Mouse (Mus musculus) mouse embryonic stem cell (cell line): ENCODE results near the gene Slc22a14.

Source experiments
- in situ Hi-C, 2 experiments: fragments of 300-500 bp; cut with MboI; formaldehyde crosslinking; loops; 1 replicate in 1 of 2; 3 replicates in 1 of 2; pipeline ENCODE4 v1.14.3; 2019 to 2020; ENCODE audit warnings: low sequenced_read_pairs in 2 of 2, low pct_unique_long_range_greater_than_20kb in 1 of 2, mixed read lengths in 1 of 2; ENCODE audit not compliant: unreplicated experiment in 1 of 2

Slc22a14 gene

DNA sequence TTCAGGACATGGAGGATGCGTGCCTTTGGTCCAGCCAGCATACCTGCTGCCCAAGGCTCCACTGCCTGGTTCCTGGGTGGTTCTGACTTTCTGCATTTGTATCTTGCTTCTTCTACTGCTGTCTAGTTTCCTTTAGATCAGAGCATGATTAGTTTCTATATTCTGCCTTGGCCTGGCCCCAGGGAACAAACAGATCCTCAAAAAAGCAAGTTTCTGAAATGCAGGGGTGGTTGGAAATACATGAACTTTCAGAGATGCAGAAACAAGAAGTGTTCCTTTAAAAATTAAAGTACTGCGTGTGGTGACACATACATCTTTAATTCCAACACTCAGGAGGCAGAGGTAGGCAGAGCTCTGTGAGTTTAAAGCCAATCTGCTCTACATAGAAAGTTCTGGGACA is 30.5 kb downstream of the Slc22a14 start:
- in situ Hi-C loops, result no loop called here

DNA sequence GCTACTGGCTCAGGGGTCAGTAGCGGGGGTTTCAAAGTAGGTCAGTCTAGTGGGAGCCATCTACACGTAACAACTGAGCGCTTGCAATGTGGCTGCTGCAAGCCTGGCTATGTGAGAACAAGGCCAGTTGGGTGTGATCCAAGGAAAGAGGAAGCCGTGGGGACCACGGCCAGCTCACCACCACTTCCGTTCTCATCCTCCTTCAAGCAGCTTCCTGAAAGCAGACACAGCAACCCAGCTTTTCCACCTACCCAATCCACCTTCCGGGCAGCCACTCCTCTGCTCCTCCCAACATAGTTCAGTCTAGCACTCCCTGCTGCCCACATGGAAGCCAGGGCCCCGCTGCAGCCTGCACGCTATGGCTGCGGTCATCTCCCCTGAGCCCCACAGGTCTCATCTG is 31.0 kb downstream of the Slc22a14 start:
- in situ Hi-C loops, result no loop called here

DNA sequence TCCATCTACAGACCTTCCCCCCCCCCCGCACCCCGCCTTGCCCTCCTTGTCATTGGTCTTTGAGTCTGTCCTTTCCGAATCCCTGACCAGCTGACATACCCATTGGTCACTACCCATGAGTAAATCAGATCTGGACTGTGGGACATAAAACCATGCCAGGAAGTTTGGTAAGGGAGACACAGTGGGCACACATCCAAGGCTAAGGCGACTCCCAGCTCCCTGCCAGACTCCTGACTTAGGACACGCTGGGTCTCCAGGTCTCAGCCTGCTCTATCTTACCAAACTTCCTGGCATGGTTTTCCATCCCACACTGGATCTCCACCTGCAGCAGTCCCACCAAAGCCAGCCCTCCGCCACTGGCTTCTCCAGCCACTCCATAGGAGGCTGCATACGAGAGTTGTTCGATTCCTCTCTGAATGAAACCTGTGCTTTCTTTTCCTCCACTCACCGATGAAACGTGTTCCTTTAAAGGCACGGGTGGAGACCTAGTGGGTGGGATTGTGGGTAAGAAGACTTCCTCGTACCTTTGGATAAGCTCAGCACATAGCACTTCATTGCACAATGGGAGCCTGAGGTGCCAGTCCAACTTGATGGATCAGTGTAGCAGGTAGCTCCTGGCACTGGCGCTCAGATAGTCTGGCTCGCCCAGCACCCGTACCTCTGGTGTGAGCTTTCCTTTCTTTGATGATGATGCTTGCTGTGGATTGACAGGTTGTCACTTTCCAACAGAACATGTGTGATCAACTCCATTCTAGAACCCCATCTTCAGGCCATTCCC is 35.0 kb downstream of the Slc22a14 start:
- in situ Hi-C loops, result no loop called here

DNA sequence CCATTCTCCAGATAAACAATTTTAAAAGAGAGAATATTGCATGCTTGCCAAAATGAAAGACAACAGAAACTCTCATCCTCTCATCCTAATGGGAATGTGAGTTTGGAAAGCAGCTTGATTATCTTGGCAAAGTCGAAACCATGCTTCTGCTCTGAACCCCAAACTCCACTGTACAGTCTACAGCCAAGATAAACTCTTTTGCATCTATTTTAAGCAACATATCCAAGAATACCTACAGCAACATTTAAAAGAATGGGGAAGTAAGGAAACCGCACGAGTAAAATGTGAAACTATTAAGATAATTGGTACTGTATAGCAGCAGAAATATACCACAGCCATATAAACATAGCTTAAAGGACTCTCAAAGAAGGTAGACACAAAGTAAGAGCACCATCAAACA is 36.9 kb downstream of the Slc22a14 start:
- in situ Hi-C loops, result no loop called here

DNA sequence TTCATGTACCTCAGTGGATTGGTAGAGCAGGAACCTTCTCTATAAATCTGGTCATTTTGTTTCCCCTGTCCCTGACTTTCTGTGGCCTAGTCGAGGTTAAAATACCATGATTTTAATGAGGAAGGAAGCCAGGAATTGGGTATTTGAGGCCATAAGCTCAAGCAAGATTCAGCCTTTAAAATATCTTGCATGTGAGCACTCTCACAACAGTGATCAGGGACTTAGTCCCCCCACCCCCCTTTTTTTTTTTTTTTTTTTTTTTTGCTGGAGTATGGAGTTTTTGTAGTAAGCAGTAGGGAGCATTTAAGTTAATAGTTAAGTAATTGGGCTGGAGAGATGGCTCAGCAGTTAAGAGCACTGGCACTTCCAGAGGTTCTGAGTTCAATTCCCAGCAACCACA is 41.2 kb downstream of the Slc22a14 start:
- in situ Hi-C loops, result no loop called here

DNA sequence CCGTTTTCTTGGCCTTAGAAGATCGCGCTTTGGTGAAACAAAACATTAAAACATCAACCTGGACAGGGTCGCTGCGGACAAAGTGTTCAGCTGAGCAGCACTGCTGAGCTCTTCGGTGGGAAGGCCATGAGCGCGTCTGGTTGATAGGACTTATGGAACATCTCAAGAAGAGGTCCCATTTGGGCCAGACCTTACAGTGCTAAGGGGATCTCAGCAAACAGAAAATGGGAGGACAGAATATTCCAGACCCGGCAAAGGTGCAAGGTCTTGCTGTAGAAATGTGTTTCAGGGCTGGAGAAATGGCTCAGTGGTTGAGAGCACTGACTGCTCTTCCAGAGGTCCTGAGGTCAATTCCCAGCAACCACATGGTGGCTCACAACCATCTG is 42.1 kb downstream of the Slc22a14 start:
- in situ Hi-C loops, result no loop called here

DNA sequence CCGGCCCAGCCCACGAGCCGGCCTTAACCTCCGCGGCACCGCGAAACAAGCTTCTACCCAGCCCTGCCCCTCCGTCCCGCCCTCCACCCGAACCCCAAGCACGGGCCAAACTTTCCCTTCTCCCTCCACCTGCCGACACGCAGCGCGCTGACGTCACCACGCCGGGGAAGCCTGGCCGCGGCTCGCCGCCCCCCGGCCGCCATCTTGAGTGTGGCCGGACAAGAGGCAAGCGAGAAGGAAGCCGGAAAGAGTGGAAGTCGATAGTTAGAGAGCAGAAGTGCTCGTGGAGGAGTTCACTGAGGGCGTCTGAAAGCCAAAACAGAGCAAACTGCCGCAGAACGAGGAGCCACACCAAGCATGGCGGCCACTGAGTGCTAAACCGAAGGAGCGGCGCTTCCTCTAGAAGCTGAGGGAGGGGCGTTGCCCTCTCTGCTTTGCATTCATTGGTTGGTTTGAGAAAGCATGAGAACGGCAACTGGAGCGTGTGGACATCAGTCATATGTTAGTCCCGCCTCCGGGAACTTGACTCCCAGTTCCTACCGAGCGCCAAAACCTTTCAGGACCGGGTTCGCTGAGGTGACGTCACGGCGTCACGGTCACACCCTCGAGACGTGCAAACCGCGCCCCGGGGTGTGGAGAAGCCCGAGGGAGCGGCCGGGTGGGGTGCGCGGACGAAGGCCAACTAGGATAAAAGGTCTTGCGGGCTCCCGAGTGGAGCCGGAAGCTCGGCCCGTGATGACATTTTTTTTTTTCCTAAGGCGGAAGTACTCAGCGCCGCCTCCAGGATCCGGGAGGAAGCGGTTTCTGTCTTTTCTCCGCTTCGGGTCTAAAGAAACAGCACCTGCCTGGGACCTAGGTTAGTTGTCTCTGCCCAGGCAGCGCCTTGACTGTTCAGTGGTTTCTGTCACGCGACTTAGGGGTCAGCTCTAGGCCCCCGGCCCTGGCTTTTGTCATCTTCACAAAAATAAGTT is 42.8 kb downstream of the Slc22a14 start, which contains the start of gene Oxsr1:
Oxsr1 (minus strand) TSS at position 139 of the 971 bp plus-strand sequence.
- in situ Hi-C loops, result no loop called here

DNA sequence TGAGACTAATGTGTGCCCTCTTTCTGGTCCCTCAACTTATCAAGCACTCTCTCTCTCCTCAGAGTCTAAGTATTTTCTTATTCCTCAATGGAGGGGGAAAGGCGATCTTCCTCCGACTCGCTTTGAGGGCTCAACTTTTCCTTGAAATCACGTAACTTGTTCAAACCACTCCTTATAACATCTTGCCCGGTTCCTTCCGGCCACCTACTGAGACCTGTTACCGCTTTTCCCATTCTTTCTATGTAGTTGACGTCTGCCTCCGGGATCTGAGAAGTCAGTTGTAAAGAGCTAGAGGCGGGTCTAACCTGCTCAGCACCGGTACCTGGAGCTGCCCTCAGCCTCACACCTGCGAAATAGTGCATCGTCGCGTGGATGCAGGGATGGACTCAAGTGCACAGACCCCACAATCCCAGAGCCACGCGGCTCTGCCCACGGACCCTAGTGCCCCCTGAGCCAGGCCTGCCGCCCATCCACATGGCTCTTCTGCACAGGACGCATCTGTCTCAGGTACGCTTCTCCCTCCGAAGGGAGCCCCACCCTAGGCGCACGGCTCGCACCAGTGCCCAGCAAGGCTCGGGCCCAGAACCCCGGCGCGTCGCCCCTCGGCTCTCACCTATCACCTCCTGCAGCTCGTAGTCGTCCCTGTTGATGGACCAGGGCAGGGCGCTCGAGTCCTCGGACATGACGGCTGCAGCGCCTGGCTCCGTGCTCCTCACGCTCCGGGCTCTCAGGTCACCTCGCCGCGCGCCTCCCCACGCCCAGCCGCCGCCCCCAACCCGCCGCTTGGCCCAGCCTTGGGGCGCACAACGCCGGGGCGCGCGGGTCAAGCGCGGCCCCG is 43.7 kb downstream of the Slc22a14 start:
- in situ Hi-C loops, result no loop called here

DNA sequence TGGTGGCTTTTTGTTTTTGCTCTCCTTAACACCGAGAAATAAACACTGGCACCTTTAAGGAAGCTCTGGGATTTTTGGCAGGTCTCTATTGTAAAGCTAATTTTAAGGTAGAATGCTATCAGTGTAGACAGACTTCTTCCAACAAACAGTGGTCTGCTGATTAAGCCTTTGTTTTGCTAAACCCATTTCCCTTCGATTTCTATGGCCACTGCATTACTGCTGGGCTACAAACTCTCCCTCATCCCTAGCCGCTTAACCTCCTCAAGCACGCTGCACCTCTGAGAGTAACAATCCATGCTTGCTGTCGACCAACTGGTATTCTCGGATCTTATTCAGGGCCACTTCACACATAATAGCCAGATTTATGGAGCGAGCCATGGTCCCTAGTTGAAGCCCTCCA is 44.4 kb downstream of the Slc22a14 start:
- in situ Hi-C loops, result no loop called here

DNA sequence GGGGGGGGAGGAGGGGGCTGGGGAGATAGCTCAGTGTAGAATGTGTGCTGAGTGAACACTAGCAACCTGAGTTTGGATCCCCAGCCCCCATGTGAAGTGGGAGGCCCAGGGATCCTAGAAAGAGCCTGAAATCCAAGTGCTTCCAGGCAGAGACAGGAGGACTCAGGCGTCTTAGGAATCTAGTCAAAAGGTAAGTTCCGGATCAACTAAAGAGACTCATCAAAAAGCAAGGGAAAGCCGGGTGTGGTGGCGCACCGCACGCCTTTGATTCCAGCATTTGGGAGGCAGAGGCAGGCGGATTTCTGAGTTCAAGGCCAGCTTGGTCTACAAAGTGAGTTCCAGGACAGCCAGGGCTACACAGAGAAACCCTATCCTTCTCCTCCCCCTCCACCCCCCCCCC is 44.9 kb downstream of the Slc22a14 start:
- in situ Hi-C loops, result no loop called here

DNA sequence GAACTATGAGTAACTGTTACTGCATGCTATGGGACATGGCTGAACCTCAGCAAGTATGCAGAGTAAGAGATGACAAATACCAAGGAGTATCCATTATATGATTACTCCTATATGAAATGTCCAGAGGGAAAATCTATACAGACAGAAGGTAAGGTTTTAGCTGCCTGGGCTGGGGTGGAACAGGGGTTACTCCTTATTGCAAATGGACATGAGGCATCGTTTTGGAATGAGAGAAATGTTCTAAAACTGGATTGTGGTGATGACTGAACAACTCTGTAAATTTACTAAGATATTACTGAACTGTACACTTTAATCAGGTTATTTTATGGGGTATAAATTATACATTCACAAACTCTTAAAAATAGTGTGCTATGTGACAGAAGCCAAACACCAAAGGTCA is 46.5 kb downstream of the Slc22a14 start:
- in situ Hi-C loops, result no loop called here

DNA sequence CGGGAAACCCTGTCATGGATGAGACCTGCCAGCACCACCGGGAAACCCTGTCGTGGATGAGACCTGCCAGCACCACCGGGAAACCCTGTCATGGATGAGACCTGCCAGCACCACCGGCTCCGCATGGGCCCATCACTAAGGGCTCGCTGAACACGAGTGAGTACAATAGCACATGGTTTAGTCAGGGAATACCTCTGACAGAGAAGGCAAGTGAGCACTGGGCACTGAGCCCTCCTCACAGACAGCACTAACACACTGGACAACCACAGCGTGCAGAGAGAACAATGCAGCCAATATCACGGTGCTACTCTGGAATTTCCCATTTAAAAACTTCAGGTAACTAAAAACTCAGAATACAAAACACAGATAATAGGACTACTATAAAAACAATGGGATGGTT is 52.3 kb downstream of the Slc22a14 start:
- in situ Hi-C loops, result no loop called here

DNA sequence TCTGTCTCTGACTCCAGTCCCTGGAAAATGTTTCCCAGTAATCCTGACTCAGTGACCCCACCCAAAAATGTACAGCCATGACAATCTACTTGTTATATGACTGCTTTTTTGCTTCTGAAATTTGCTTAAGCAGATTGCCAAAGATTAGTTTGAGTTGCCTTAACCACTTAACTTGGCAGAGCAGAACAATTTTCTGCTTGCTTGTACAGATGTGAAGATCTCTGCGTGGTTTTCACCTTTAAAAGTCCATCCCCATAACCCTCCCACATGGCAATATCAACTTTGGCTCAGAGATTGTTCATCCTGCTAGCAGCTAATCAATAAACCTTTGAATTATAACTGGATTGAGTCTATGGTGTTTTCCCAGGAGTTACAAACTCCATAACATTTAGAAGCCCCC is 56.3 kb downstream of the Slc22a14 start:
- in situ Hi-C loops, result no loop called here

DNA sequence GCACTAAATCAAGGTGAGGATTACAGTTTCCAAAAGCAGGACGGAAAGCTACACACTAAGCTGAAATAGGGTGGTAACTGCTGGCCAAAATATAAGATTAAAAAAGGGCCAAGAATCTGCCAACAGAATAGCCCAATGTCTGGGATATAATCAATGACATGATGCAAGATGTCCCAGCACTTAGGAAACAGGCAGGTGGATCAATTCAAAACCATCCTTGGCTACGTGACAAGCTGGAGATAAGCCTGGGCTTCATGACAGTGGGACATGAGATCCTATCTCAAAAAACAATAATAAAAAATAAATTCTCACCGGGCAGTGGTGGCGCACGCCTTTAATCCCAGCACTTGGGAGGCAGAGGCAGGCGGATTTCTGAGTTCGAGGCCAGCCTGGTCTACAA is 59.5 kb downstream of the Slc22a14 start:
- in situ Hi-C loops, result no loop called here

DNA sequence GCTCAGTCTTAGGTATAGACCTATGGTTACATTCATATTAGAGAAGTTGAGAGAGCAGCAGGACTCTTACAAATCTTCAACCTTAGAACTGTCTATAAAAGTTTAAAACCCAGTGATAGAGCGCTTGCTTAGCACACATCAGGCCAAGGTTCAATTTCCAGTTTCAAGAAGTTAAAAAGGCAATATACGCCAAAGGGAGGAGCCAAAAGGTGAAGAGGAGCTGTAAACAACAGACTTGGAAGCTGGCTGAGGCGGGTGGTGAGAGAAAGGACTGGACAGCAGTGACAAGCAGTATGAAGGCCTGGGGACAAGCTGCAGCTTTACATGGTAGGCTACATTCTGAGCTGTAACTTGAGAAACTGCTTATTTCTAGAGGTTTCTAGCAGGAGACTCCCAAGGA is 66.8 kb downstream of the Slc22a14 start:
- in situ Hi-C loops, result no loop called here

DNA sequence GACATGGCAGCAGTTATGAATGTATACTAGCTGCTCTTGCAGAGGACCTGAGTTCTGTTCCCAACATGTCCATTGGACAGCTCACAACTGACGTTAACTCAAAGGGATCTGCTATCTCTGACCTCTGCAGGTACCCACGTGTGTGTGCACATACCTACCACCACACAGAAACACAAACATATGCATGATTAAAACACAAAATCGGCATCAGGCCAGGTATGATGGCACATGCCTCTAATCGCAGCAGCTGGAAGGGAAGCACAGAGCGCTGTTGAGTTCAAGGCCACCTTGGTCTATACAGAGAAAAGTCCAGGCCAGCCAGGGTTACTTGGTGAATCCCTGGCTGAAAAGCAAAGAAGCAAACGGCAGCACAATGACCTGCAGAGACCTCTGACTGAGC is 67.7 kb downstream of the Slc22a14 start:
- in situ Hi-C loops, result no loop called here

DNA sequence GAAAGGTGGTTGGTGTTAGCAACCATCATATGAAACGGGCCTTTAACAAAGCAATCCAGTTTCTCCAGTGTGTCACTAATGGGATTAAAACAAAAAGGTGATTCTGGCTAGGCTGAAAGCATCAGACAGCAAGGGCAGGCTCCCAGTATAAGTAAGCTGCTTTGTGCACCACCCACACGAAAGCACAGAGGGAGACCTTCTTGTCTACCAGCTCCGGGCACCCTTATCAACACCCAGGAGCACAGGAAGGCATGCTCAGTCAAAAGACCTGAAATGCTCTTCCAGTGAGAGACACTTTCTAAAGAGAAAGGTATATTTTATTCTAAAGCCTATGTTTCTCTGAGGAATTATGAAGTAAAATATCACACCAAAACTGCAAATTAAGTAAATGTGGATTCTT is 74.6 kb downstream of the Slc22a14 start:
- in situ Hi-C loops, result no loop called here

DNA sequence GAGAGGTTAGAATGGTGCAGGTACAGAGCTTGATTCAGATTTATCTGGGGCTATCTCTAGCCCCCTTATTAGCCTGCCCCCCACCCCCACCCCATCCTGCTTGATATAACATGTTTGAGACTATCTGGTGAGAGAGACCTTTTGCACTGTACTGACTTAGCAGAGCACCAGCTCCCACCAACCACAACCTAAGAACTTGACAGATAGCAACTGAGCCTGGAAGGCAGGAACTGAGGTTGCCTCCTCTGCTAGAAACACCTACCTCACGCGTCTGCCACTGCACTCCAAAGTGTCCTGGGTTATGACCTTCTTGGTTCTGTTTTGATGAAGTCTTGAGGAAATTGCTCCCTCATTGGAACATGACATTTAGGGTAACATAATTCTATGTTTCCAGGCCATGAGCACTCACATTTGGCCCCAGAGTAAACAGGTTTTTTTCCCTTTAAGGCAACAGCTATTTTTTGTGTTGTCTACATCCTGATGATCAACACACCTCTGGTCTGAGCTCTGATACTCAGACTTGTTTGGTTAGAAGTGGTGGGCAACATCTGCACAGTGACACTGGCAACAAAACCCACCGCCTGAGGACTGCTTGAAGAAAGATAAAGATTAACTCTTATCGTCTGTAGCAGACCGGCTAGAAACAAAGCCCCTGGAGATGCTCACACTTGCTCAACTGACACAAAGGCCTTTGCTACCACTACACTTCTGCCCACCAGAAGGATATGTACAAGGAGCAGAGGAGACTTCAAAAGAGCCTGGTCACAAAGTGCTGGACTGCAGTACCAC is 84.3 kb downstream of the Slc22a14 start:
- in situ Hi-C loops, result no loop called here
